Mouse (Mus musculus): ENCODE data around the gene Tmprss12.
"Not testable (repeated sequence)": the region's sequence is repeated elsewhere in the genome, so short reads cannot be mapped to it uniquely, and the experiment has no call there.

The Tmprss12 gene

GRCm38 (mm10) chr15:100274790-100275559 lies 5.7 kb upstream of the Tmprss12 start:
- no peak for DNase-seq

DNA sequence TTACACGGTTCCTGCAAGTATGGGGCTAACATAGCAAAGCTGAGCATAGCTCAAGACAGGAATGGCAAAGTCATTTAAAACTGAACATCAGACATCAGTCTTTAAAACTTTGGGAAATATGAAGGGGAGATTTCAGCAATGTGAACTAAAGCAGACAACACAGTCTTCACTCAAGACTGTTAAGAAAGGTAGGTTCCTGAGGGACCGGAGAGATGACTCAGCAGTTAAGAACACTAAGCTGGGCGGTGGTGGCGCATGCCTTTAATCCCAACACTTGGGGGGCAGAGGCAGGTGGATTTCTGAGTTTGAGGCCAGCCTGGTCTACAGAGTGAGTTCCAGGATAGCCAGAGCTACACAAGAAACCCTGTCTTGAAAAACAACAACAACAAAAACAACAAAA lies 4.2 kb upstream of the Tmprss12 start:
- no peak for DNase-seq

- DNase-seq, result no peak
Observed at GRCm38 (mm10) chr15:100277586-100277985, 3.1 kb upstream of the Tmprss12 start.

GRCm38 (mm10) chr15:100288980-100289379 lies 8.3 kb downstream of the Tmprss12 start:
- no peak for DNase-seq

DNA sequence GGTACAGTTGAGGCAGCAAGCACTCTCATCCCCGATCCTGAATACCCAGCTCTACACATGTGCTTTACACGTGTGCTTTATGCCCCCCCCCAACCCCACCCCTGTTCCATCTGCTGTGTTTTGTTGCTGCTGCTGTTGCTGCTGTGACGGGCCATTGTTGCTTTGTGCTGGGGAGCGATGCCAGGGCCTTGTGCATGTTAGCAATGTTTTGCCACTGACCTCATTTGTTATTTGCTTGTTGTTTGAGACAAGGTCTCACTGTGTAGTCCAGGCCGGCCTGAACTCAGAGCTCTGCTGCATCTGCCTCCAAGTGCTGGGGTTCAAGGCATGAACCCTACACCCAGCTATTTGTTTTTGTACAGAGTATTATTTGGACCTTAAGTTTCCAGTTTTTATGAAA lies 10.2 kb downstream of the Tmprss12 start:
- DNase-seq, result no peak

- no peak for DNase-seq
Observed at GRCm38 (mm10) chr15:100292326-100292725, 11.7 kb downstream of the Tmprss12 start.

DNA sequence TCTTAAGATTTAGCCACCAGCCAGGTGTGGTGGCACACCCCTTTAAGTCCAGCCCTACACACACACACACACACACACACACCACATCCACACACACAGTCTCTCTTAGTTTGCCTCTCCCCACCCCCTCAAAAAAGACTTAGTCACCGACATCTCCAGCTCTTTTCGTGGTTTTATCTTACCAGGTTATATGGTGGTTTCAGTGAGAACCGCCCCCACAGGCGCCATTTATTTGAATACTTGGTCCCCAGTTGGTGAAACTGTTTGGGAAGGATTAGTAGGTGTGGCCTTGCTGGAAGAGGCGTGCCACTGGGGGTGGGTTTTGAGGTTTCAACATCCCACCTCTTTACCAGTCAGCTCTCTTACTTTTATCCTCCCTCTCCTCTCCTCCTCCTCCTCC lies 17.2 kb downstream of the Tmprss12 start:
- DNase-seq, result no peak

GRCm38 (mm10) chr15:100300499-100300898 lies 19.9 kb downstream of the Tmprss12 start:
- no peak for DNase-seq

GRCm38 (mm10) chr15:100301556-100301955 lies 20.9 kb downstream of the Tmprss12 start:
- DNase-seq, result no peak

- DNase-seq, result no peak
Observed at GRCm38 (mm10) chr15:100303428-100304018, 22.9 kb downstream of the Tmprss12 start.

- DNase-seq, result peak; percentile 88
Observed at GRCm38 (mm10) chr15:100304019-100304991, 23.7 kb downstream of the Tmprss12 start, which contains the start of gene Mettl7a1. Gene Mettl7a1, plus strand, starts transcription at chr15:100304140.

DNA sequence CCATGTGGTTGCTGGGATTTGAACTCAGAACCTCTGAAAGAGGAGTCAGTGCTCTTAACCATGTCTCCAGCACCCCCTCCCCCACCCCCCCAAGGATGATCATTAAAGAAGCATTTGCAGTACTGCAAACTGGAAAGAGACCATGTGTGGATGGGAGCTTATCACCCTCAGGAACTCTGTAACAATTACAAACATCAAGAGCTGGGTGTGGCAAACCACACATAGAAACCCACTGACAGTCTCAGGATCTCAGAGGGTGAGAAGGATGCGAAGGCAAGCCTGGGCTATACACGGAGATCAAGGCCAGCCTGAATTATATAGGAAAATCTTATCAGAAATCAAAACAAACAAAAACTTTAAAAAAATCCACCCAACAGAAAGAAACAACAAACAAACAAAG lies 25.6 kb downstream of the Tmprss12 start:
- no peak for DNase-seq

DNA sequence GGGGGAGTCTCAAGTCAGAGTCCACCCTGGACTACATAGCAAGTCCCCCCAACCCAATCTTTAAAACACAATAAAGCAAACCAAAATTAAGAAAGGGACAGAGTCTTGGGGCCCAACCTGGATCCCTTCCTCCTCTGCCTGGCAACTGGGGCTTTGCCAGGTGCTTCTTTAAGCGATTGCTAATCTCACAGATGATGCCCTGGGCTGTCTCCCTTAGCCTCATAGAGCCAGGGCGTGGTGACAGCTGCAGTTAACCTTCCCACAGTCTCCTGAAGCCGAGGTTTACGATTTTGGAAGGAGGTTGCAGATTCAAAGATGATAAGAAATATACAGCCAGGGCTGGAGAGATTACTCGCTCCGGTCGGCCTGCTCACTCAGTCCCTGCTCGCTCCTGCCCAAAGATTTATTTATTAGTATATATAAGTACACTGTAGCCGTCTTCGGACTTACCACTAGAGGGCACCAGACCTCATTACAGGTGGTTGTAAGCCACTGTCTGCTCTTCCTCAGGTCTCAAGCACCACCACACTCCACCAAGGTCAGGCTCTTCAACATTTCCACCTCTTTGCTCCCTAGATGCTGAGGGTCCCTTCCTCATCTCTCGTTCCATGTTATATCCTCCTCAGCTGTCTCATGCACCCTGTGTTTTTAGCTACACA lies 26.9 kb downstream of the Tmprss12 start:
- peak; percentile 46 for DNase-seq

- no peak for DNase-seq
Observed at GRCm38 (mm10) chr15:100312346-100312745, 31.7 kb downstream of the Tmprss12 start.

DNA sequence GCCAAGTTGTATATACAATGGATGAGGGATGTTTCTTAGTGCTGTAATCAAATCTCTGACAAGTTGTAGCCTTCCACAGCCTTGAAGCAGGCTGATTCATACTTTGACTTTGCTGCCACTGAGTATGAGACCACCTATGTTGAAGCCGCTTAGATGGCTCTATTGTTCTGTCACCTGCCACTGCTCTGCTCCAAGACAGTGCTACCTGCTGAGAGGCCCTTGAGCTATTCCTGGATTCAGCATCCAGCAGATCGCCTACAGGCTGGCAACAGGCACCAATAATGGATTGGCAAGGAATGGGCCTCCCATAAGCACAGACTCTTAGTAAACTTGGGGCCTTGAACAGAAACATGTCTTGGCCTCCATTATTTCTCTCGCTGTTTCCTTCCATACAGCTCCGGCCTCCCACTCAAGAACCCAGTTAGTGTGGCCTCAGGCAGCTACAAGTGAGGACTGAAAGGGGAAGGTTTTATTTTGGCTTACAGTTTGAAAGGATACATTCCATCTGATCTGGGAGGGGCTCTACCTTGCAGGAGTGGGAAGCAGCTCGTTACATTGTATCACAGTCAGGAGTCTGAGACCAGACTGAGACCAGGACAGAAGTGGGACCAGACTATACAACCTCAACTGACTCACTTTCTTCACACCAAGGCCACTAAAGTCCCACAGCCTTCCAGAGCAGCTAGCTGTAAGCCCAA lies 34.0 kb downstream of the Tmprss12 start:
- DNase-seq, result no peak

DNA sequence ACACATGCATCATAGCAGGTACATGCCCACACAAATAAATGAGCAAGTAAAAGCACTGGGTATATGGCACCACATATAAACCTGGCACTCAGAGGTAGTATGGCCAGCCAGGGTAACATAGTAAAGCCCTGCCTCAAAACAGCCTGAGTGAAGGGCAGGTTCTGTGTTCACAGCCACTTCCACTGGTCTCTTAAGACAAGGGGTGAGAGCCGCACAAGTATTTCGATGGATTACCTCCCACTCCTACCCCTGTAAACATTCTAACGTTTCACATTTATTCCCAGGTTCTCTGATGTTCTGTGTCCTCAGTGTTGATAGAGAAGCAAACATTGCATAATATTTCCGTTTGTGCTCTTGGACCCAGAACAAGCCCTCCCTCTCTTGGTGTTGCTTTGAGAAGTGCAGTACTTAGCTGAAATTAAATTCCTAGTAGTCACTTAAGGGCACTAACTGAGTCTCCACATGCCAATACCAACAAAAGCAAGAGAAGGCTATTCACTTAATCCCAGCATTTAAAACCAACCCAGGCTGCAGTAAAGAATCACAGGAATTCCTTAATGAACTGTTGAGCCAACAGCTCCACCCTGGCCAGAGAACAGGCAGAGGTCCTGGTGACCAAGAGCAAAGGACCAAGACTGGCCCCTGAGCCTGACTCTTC lies 37.5 kb downstream of the Tmprss12 start:
- not testable (repeated sequence) for DNase-seq

DNA sequence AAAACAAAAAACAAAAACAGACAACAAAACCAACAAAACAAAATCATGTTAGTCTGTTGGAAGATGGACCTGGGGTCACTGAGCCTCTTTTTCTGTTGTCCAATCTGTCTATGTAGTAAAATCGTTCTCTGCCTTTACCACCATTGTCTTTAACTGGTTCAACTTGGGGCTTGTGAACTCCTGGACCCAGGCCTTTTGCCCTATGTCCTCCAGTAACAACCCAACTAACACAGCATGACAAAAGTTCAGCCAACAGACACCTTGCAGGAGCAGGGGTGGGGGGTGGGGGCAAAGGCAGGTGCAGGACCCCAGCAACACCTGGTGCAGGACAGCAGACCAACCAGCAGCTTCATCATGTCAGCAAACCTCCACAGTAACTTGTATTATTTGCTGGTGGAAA lies 39.2 kb downstream of the Tmprss12 start:
- DNase-seq, result no peak

GRCm38 (mm10) chr15:100320295-100320905 lies 39.8 kb downstream of the Tmprss12 start:
- DNase-seq, result peak; percentile 30

DNA sequence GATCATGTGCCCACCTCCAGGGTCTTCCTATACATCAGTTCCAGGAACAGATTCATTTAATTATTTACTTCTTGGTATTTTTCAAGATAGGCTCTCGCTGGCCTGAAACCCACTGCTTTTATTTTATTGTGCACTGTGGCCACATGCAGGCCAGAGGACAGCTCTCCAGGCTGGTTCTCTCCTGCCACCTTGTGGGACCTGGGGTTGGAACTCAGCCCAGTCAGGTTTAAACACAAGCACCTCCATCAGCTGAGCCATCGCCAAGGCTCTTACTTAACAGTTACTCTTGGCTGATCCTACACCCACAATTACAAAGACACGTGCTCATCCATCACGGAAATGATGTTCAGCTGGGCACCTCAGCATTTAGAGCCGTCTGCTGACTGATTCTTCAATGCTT lies 40.5 kb downstream of the Tmprss12 start:
- DNase-seq, result peak; percentile 81

DNA sequence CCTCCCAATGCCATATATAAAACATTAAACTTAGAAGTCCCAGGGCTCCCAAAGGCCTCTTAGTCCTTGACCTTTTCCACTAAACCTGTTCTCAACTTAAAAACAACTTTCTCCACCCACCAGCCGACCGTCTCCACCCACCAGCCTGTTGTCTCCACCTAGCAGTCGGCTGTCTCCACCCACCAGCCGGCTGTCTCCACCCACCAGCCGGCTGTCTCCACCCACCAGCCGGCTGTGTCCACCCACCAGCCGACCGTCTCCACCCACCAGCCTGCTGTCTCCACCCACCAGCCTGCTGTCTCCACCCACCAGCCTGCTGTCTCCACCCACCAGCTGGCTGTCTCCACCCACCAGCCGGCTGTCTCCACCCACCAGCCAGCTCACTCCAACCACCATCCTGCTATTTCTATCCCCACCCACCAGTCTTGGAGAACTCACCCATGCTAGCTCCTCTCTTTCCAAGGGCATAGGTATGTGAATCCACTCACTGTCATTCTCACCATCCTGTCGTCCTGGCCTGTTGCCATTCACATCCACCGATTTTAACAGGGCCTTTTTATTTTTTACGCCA lies 43.5 kb downstream of the Tmprss12 start:
- DNase-seq, result no peak

GRCm38 (mm10) chr15:100325235-100325634 lies 44.6 kb downstream of the Tmprss12 start:
- no peak for DNase-seq

Measured in kidney, adult 18-20 months (tissue).